Mouse (Mus musculus): ENCODE results near the gene Tnk2. TPM values are rescaled to one million over a fixed set of nuclear protein-coding genes. Genes with fewer than 3 reads are reported as not detected.
"Not testable (repeated sequence)": the region's sequence is repeated elsewhere in the genome, so short reads cannot be mapped to it uniquely, and the experiment has no call there.

Gene Tnk2
- polyA plus RNA-seq, 1 experiment from 2014 or later = 10.7 TPM

GRCm38 (mm10) chr16:32632328-32632824 lies 11.3 kb upstream of the Tnk2 start:
- Histone ChIP-seq H3K9me3 (ENCODE audit: control insufficient read depth, low read length) (no peaks in the 10 kb centered on the region), H3K4me2 (replicated peaks; ENCODE audit: low read depth, low read length) (no peak overlapping the region), H3K36me3 (ENCODE audit: control insufficient read depth, insufficient read depth, low read length) (peaks cover 49% of the 10 kb centered on the region), H3K4me1 (ENCODE audit: control insufficient read depth, insufficient read depth, low read length) (no peaks in the 10 kb centered on the region), H3K27ac (ENCODE audit: low read depth, low read length) (no peak overlapping the region), H3K9ac (ENCODE audit: low read depth, low read length) (no peak overlapping the region), H3K4me3 (ENCODE audit: low read length) (no peak overlapping the region), H3K27me3 (ENCODE audit: control insufficient read depth, insufficient read depth, low read length) (no peaks in the 10 kb centered on the region)
- no peak for ATAC-seq (ENCODE audit: low FRiP score, low TSS enrichment)
- WGBS = 93% methylated on average over 4 of the region's 4 CpGs

- H3K4me3 ChIP-seq (ENCODE audit: low read length) = no peak overlapping the region
- H3K9me3 ChIP-seq (ENCODE audit: control insufficient read depth, low read length) = no peaks in the 10 kb centered on the region
- H3K27ac ChIP-seq (ENCODE audit: low read depth, low read length) = no peak overlapping the region
- H3K27me3 ChIP-seq (ENCODE audit: control insufficient read depth, insufficient read depth, low read length) = no peaks in the 10 kb centered on the region
- H3K4me1 ChIP-seq (ENCODE audit: control insufficient read depth, insufficient read depth, low read length) = no peaks in the 10 kb centered on the region
- no peak overlapping the region for H3K9ac ChIP-seq (ENCODE audit: low read depth, low read length)
- peaks cover 39% of the 10 kb centered on the region for H3K36me3 ChIP-seq (ENCODE audit: control insufficient read depth, insufficient read depth, low read length)
- no peak for ATAC-seq (ENCODE audit: low FRiP score, low TSS enrichment)
- H3K4me2 ChIP-seq (replicated peaks; ENCODE audit: low read depth, low read length) = no peak overlapping the region
- 94% methylated on average over 4 of the region's 4 CpGs for WGBS
Observed at GRCm38 (mm10) chr16:32633486-32634012, 10.1 kb upstream of the Tnk2 start.

- Histone ChIP-seq H3K4me2 (replicated peaks; ENCODE audit: low read depth, low read length) (no peak overlapping the region), H3K4me1 (ENCODE audit: control insufficient read depth, insufficient read depth, low read length) (no peaks in the 10 kb centered on the region), H3K27me3 (ENCODE audit: control insufficient read depth, insufficient read depth, low read length) (no peaks in the 10 kb centered on the region), H3K36me3 (ENCODE audit: control insufficient read depth, insufficient read depth, low read length) (peaks cover 34% of the 10 kb centered on the region), H3K9me3 (ENCODE audit: control insufficient read depth, low read length) (no peaks in the 10 kb centered on the region), H3K27ac (ENCODE audit: low read depth, low read length) (no peak overlapping the region), H3K9ac (ENCODE audit: low read depth, low read length) (no peak overlapping the region), H3K4me3 (ENCODE audit: low read length) (no peak overlapping the region)
- 82% methylated on average over 5 of the region's 5 CpGs for WGBS
- no peak for ATAC-seq (ENCODE audit: low FRiP score, low TSS enrichment)
Observed at GRCm38 (mm10) chr16:32634183-32634582, 9.5 kb upstream of the Tnk2 start.

GRCm38 (mm10) chr16:32635314-32635713 lies 8.4 kb upstream of the Tnk2 start:
- H3K36me3 ChIP-seq (ENCODE audit: control insufficient read depth, insufficient read depth, low read length) = peaks cover 23% of the 10 kb centered on the region; the same call in 1 of the 2 replicates
- no peaks in the 10 kb centered on the region for H3K4me1 ChIP-seq (ENCODE audit: control insufficient read depth, insufficient read depth, low read length)
- no peaks in the 10 kb centered on the region for H3K9me3 ChIP-seq (ENCODE audit: control insufficient read depth, low read length)
- H3K9ac ChIP-seq (ENCODE audit: low read depth, low read length) = no peak overlapping the region
- H3K4me2 ChIP-seq (replicated peaks; ENCODE audit: low read depth, low read length) = no peak overlapping the region
- ATAC-seq (ENCODE audit: low FRiP score, low TSS enrichment) = no peak
- H3K27ac ChIP-seq (ENCODE audit: low read depth, low read length) = no peak overlapping the region
- no peaks in the 10 kb centered on the region for H3K27me3 ChIP-seq (ENCODE audit: control insufficient read depth, insufficient read depth, low read length)
- 85% methylated on average over 3 of the region's 3 CpGs for WGBS
- no peak overlapping the region for H3K4me3 ChIP-seq (ENCODE audit: low read length)

- no peak overlapping the region for H3K4me3 ChIP-seq (ENCODE audit: low read length)
- 89% methylated on average over 3 of the region's 3 CpGs for WGBS
- peaks cover 14% of the 10 kb centered on the region; the same call in 1 of the 2 replicates for H3K36me3 ChIP-seq (ENCODE audit: control insufficient read depth, insufficient read depth, low read length)
- no peaks in the 10 kb centered on the region for H3K4me1 ChIP-seq (ENCODE audit: control insufficient read depth, insufficient read depth, low read length)
- no peak overlapping the region for H3K27ac ChIP-seq (ENCODE audit: low read depth, low read length)
- no peak for ATAC-seq (ENCODE audit: low FRiP score, low TSS enrichment)
- H3K9me3 ChIP-seq (ENCODE audit: control insufficient read depth, low read length) = no peaks in the 10 kb centered on the region
- H3K27me3 ChIP-seq (ENCODE audit: control insufficient read depth, insufficient read depth, low read length) = no peaks in the 10 kb centered on the region
- H3K4me2 ChIP-seq (replicated peaks; ENCODE audit: low read depth, low read length) = no peak overlapping the region
- no peak overlapping the region for H3K9ac ChIP-seq (ENCODE audit: low read depth, low read length)
Observed at GRCm38 (mm10) chr16:32636331-32636730, 7.3 kb upstream of the Tnk2 start.

- Histone ChIP-seq H3K27ac (ENCODE audit: low read depth, low read length) (no peak overlapping the region), H3K27me3 (ENCODE audit: control insufficient read depth, insufficient read depth, low read length) (no peaks in the 10 kb centered on the region), H3K36me3 (ENCODE audit: control insufficient read depth, insufficient read depth, low read length) (peaks cover 9% of the 10 kb centered on the region; the same call in 1 of the 2 replicates), H3K4me1 (ENCODE audit: control insufficient read depth, insufficient read depth, low read length) (0 out of 2 replicates have a peak, but pooled peaks cover 3% of the 10 kb centered on the region), H3K4me3 (ENCODE audit: low read length) (no peak overlapping the region), H3K9me3 (ENCODE audit: control insufficient read depth, low read length) (no peaks in the 10 kb centered on the region), H3K9ac (ENCODE audit: low read depth, low read length) (no peak overlapping the region), H3K4me2 (replicated peaks; ENCODE audit: low read depth, low read length) (no peak overlapping the region)
- WGBS = 14% methylated on average over 6 of the region's 6 CpGs
- no peak for ATAC-seq (ENCODE audit: low FRiP score, low TSS enrichment)
Observed at GRCm38 (mm10) chr16:32636871-32637521, 6.7 kb upstream of the Tnk2 start.

- H3K4me3 ChIP-seq (ENCODE audit: low read length) = no peak overlapping the region
- H3K27me3 ChIP-seq (ENCODE audit: control insufficient read depth, insufficient read depth, low read length) = no peaks in the 10 kb centered on the region
- H3K36me3 ChIP-seq (ENCODE audit: control insufficient read depth, insufficient read depth, low read length) = no peaks in the 10 kb centered on the region
- peak; percentile 50 for ATAC-seq (ENCODE audit: low FRiP score, low TSS enrichment)
- WGBS = 10% methylated on average over 8 of the region's 8 CpGs
- H3K9ac ChIP-seq (ENCODE audit: low read depth, low read length) = no peak overlapping the region
- no peak overlapping the region for H3K4me2 ChIP-seq (replicated peaks; ENCODE audit: low read depth, low read length)
- H3K4me1 ChIP-seq (ENCODE audit: control insufficient read depth, insufficient read depth, low read length) = 0 out of 2 replicates have a peak, but pooled peaks cover 8% of the 10 kb centered on the region
- H3K9me3 ChIP-seq (ENCODE audit: control insufficient read depth, low read length) = no peaks in the 10 kb centered on the region
- no peak overlapping the region for H3K27ac ChIP-seq (ENCODE audit: low read depth, low read length)
Observed at GRCm38 (mm10) chr16:32638476-32638875, 5.2 kb upstream of the Tnk2 start.

- no peaks in the 10 kb centered on the region for H3K27me3 ChIP-seq (ENCODE audit: control insufficient read depth, insufficient read depth, low read length)
- 53% methylated on average over 5 of the region's 5 CpGs for WGBS
- no peak overlapping the region for H3K9ac ChIP-seq (ENCODE audit: low read depth, low read length)
- no peak overlapping the region for H3K4me2 ChIP-seq (replicated peaks; ENCODE audit: low read depth, low read length)
- H3K27ac ChIP-seq (ENCODE audit: low read depth, low read length) = no peak overlapping the region
- no peak overlapping the region for H3K4me3 ChIP-seq (ENCODE audit: low read length)
- ATAC-seq (ENCODE audit: low FRiP score, low TSS enrichment) = no peak
- H3K4me1 ChIP-seq (ENCODE audit: control insufficient read depth, insufficient read depth, low read length) = peaks cover 13% of the 10 kb centered on the region
- no peaks in the 10 kb centered on the region for H3K36me3 ChIP-seq (ENCODE audit: control insufficient read depth, insufficient read depth, low read length)
- H3K9me3 ChIP-seq (ENCODE audit: control insufficient read depth, low read length) = no peaks in the 10 kb centered on the region
Observed at GRCm38 (mm10) chr16:32640096-32640495, 3.6 kb upstream of the Tnk2 start.

- not testable (repeated sequence) for H3K36me3 ChIP-seq (ENCODE audit: control insufficient read depth, insufficient read depth, low read length); H3K9ac ChIP-seq (ENCODE audit: low read depth, low read length); H3K4me3 ChIP-seq (ENCODE audit: low read length); H3K4me2 ChIP-seq (replicated peaks; ENCODE audit: low read depth, low read length); H3K9me3 ChIP-seq (ENCODE audit: control insufficient read depth, low read length); ATAC-seq (ENCODE audit: low FRiP score, low TSS enrichment); H3K27ac ChIP-seq (ENCODE audit: low read depth, low read length); H3K27me3 ChIP-seq (ENCODE audit: control insufficient read depth, insufficient read depth, low read length)
- WGBS = 64% methylated on average over 2 of the region's 2 CpGs
- H3K4me1 ChIP-seq (ENCODE audit: control insufficient read depth, insufficient read depth, low read length) = peaks cover 19% of the 10 kb centered on the region
Observed at GRCm38 (mm10) chr16:32640683-32641082, 3.0 kb upstream of the Tnk2 start.

Data from kidney, embryonic 14.5 days (tissue).